Mouse (Mus musculus): ENCODE data around the gene Mrm1.

Gene Mrm1

GRCm38 (mm10) chr11:84813724-84814510, 5.4 kb downstream of the Mrm1 start:
- no peak for DNase-seq (ENCODE audit: low read depth, low spot score)

- DNase-seq (ENCODE audit: low read depth, low spot score) = no peak
Measured at GRCm38 (mm10) chr11:84804373-84804772, 14.9 kb downstream of the Mrm1 start.

DNA sequence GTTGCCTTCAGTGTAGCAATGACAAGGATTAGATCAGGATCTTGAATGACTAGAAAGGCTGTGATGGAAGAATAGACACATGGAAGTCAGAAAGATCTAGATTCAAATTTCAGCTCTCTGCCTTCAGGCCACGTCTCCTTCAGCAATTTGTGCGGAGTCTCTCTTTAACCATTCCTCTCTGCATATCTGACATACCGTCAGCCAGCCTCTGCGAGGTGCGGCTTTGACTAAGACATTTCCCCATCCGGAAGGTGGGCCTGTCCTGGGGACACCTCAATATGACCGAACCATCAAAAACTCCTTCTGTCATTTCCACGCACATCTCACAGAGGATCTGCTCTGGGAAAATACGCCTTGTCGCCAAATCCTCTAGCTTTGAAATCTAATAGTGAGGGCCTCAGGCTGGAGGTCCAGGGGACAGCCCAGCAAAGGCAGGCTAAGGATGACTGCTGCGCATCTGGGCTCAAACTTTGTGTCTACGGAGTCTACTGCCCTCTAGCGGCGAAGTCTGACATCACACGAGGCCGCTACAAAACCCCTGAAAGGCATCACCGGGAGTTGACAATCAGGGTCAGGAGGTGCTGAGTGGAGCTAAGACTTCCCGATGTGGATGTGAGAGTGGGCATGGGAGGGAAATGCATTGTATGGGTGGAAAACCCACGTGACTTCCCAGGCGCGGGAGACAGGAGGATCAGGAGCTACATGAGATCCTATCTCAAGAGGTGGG, 21.5 kb downstream of the Mrm1 start:
- DNase-seq (ENCODE audit: low read depth, low spot score) = no peak

DNA sequence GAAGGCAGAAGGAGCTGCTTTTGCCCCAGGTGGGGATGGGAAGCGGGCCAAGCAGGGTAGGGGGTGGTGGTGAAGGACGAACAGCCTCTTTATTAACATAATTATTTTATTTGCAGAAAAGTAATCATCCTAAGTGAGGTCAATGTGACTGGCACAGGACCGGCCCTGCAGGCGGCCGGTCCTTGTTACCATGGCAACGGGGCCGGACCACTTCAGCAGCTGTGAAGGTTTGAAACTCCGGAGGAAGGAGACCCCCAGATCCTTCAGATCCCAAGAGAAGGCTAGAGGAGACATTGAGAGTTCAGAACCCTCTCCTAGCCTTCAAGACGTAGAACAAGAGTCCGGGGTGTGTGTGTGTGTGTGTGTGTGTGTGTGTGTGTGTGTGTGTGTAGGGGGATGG, 22.3 kb downstream of the Mrm1 start:
- DNase-seq (ENCODE audit: low read depth, low spot score) = no peak

GRCm38 (mm10) chr11:84794496-84795113, 24.7 kb downstream of the Mrm1 start:
- DNase-seq (ENCODE audit: low read depth, low spot score) = no peak

- DNase-seq (ENCODE audit: low read depth, low spot score) = no peak
Measured at GRCm38 (mm10) chr11:84793545-84793944, 25.8 kb downstream of the Mrm1 start.

GRCm38 (mm10) chr11:84790383-84790782, 28.9 kb downstream of the Mrm1 start:
- DNase-seq (ENCODE audit: low read depth, low spot score) = no peak

GRCm38 (mm10) chr11:84780143-84780870, 39.0 kb downstream of the Mrm1 start:
- no peak for DNase-seq (ENCODE audit: low read depth, low spot score)

DNA sequence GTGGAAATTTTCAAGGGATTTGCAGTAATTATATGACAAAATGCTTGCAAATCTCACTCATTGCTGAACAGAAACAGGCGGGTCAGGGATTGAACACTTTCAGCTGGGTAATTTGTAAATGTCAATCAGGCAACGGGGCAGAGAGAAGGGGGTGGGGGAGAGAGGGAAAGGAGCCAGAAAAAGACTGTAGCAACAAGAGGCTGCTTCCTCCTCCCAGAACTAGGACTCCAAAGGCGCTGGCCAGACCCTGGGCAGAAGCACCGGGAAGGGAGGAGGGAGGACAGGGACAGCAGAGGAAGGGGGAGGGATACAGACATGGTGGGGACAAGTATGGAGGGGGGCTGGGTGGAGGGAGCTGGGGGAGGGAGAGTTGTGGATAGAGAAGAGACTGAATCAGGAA, 43.8 kb downstream of the Mrm1 start:
- no peak for DNase-seq (ENCODE audit: low read depth, low spot score)

GRCm38 (mm10) chr11:84774870-84775514, 44.3 kb downstream of the Mrm1 start:
- DNase-seq (ENCODE audit: low read depth, low spot score) = no peak

- no peak for DNase-seq (ENCODE audit: low read depth, low spot score)
Measured at GRCm38 (mm10) chr11:84767898-84768297, 51.4 kb downstream of the Mrm1 start.

- DNase-seq (ENCODE audit: low read depth, low spot score) = no peak
Measured at GRCm38 (mm10) chr11:84765125-84765524, 54.2 kb downstream of the Mrm1 start.

DNA sequence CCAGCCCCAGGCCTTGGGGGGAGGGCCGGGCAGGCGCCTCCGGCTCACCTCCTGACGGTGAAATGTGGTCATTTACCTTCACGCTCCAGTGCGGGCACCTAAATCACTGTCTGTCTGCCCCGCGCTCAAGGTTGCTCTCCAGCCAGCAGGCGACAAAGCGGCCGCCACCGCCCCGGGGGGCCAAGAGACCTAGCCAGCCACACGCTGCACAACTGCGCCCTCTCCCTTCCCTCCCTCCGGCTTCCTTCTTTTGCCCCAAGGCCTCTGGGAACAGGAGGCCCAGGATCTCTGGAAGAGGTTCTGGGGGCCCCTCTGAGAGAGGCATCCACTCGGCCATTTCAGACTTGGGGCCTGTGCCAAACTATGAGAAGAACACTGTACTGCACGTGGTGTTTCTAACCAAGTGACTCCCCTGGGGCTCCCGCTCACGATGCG, 54.8 kb downstream of the Mrm1 start:
- no peak for DNase-seq (ENCODE audit: low read depth, low spot score)

DNA sequence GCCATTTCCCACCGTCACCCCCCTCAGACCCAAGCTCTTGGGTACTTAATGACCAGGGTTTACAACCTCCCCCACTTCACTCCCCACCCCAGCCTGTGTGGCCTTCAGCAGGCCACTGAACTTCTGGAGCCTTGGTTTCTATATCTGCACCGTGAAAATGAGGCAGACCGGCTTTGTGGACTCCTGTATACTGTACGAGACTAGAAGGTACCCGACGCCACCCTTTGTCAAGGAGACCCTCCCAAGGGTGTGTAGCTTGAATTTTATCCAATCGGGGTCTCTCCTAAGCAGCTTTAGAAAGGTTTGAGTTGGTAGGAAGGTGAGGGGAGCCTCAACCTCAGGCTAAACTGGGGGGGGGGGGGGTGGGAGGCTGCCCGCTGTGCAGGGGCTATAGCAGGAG, 55.2 kb downstream of the Mrm1 start:
- no peak for DNase-seq (ENCODE audit: low read depth, low spot score)
